Mouse (Mus musculus): ENCODE results near the gene Nfatc3. TPM values are rescaled to one million over a fixed set of nuclear protein-coding genes. Genes with fewer than 3 reads are reported as not detected.
"Not testable (repeated sequence)": the region's sequence is repeated elsewhere in the genome, so short reads cannot be mapped to it uniquely, and the experiment has no call there.

Nfatc3 gene
- polyA plus RNA-seq (2015; fragmentation: Nextera tagmentation; extraction: Ambion mirVana) = 6.6 and 8.2 TPM in 2 replicates

DNA sequence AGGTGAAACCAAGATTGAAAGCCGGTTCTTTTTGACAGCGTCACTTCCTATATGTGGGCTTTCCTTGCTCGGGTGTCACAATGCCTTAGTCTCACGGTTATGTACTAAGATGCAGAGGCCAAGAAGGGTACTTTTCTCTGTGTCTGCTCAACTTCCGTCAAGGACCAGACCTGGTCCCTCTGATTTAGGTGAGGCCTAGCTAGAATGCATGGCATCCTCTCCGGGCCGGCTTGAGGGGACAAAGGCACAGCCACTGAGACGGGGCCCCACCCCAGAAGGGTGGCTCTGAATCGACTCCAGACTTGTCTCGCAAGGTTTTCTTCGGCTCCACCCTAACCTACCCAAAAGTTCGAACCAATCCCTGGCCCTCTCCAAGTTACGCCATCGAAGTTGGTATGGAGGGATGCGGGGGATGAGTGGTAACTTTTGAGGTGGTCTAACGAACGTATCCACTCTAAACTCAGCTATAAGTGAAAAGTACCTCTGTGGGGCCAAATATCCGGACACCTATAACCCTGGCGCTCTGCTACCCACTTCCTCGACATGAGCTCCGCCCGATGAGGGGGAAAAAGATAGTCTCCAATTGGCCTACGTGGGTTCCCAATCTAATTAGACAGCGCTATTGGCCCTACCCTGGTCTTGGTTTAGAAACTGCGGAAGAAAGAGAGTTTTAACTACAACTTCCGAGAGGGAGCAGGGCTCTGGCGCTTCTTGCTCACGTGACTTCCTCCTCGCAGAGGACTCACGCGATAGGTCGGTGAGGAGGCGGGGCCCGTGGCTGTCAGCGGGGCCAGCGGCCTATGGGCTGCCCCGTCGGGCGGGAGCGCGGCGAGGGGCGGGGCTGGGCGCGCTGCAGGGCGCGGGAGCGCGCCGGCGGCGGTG, at the start of gene Nfatc3:
Gene Nfatc3 (plus strand): TSS at position 110 of the 882 bp plus-strand sequence.
- peak within 1 kb of the TSS; percentile 95 for H3K27ac ChIP-seq
- H3K9ac ChIP-seq = peak within 1 kb of the TSS; percentile 86
- H3K4me2 ChIP-seq = peak within 1 kb of the TSS; percentile 72
- H3K4me3 ChIP-seq = peak within 1 kb of the TSS; percentile 77
- under 1% methylated on average over 43 of the region's 52 CpGs for WGBS
- H3K4me1 ChIP-seq = peaks cover 26% of the 10 kb centered on the region
- H3K36me3 ChIP-seq = 0 out of 2 replicates have a peak, but pooled peaks cover 2% of the 10 kb centered on the region
- H3K27me3 ChIP-seq = no peaks in the 10 kb centered on the region
- ATAC-seq (ENCODE audit: borderline replicate concordance, extremely low read depth, low FRiP score, low TSS enrichment) = peak; percentile 99
- H3K9me3 ChIP-seq = no peaks in the 10 kb centered on the region

DNA sequence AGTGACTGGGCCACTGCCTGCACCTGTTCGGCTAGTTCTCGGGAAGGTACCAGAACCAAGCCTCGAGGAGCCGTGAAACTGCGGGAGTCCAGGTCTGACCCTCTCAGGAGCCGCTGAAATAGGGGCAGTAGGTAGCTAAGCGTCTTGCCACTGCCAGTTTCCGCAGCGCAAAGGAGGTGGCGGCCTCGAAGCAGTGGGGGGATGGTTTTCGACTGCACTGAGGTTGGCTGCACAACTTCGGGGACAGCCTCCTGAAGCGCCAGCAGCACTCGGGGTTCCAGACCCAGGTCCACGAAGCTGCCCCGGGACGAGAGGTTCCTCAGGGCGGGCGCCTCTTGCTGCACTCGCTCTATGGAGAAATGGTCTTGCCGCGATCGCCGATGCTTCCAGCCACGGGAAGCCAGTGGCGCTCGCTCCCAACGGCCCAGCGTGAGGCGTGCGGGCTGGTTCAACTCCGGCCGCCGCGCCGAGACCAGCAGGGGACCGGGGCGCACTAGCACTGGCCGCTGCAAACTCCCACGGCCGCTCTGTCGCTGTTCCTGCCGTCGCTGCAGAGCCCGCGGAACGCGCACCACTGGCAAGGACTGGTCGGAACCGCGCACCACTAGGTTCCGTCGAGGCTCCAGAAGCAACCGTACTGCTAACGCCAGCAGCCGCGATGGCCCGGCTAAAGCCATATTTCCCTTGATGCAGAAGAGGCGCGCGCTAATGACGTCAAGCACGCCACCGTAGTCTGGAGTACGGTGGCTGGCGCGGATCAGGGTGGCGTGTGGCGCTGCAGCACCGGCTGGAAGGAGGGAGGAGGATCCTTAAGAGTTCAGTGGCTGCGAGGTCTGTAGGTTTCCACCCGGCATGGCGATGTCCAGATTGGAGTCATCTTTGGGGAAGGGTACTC, 47.6 kb upstream of the Nfatc3 start:
- Histone ChIP-seq H3K4me2 (peak overlapping the region; percentile 90), H3K9ac (peak overlapping the region; percentile 89), H3K4me1 (peaks cover 11% of the 10 kb centered on the region), H3K27me3 (no peaks in the 10 kb centered on the region), H3K9me3 (no peaks in the 10 kb centered on the region), H3K27ac (peak overlapping the region; percentile 58), H3K36me3 (0 out of 2 replicates have a peak, but pooled peaks cover 1% of the 10 kb centered on the region), H3K4me3 (peak overlapping the region; percentile 86)
- 1% methylated on average over 74 of the region's 74 CpGs for WGBS
- ATAC-seq (ENCODE audit: borderline replicate concordance, extremely low read depth, low FRiP score, low TSS enrichment) = peak; percentile 92

DNA sequence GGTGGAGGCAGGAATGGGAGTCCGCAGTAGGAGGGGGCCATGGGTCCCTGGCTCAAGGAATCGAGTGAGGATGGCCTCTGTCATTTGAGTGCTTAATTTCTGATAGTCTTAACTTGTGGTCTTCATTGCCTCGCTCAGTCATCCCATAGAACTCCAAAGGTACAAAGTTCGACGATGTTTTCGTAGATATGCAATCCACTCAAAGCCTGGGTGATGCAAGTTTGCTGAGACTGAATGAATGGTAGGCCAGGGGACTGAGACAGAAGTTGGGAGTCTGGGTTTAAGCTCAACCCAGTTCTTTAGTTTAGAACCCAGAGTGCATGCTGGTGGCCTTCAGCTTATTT, 47.0 kb upstream of the Nfatc3 start, which contains the start of gene Ddx28:
Gene Ddx28 (minus strand): TSS at position 240 of the 344 bp plus-strand sequence.
- WGBS = under 1% methylated on average over 6 of the region's 6 CpGs
- no peak for ATAC-seq (ENCODE audit: borderline replicate concordance, extremely low read depth, low FRiP score, low TSS enrichment)
- Histone ChIP-seq H3K4me1 (peaks cover 11% of the 10 kb centered on the region), H3K9ac (peak within 1 kb of the TSS; percentile 89), H3K27me3 (no peaks in the 10 kb centered on the region), H3K9me3 (no peaks in the 10 kb centered on the region), H3K27ac (peak within 1 kb of the TSS; percentile 58), H3K4me3 (peak within 1 kb of the TSS; percentile 86), H3K4me2 (peak within 1 kb of the TSS; percentile 90), H3K36me3 (0 out of 2 replicates have a peak, but pooled peaks cover 5% of the 10 kb centered on the region)

DNA sequence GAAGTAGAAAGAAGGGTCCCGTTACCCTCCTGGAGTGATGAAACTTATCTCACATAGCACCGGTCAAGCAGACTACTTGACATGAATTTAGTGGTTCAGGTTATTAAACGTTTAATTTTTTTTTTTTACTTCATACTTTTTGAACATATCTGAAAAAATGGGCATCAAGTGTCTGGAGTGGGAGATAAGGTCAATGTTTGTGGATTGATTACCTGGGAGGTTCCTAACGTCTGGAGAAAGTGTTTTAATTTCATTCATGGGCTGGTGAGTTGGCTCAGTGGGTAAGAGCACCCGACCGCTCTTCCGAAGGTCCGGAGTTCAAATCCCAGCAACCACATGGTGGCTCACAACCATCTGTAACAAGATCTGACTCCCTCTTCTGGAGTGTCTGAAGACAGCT, 46.4 kb upstream of the Nfatc3 start:
- H3K4me2 ChIP-seq = peak overlapping the region; percentile 90
- not testable (repeated sequence) for H3K9ac ChIP-seq; H3K9me3 ChIP-seq; H3K27ac ChIP-seq; H3K36me3 ChIP-seq; ATAC-seq (ENCODE audit: borderline replicate concordance, extremely low read depth, low FRiP score, low TSS enrichment); H3K27me3 ChIP-seq
- H3K4me1 ChIP-seq = peaks cover 11% of the 10 kb centered on the region
- H3K4me3 ChIP-seq = peak overlapping the region; percentile 86
- WGBS = 69% methylated on average over 8 of the region's 8 CpGs

DNA sequence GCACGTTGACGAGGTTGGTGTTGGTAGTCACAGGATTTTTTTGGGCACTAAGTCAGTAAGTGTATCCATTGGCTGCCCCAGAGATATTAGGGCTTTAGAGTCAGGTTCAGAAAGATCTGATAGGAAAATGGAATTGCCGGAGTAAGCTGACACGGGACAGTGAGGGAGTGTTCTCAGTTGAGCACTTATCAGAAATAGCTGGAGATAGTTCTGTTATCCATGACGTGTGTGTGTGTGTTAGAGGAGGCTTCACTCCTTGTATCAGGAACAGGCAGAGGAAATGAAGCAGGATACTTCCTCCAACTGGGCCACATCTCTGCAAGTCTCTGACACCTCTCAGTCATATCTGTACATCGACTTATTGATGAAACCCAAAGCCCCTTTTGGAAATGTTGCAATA, 42.4 kb upstream of the Nfatc3 start:
- Histone ChIP-seq H3K9ac (no peak overlapping the region), H3K4me2 (no peak overlapping the region), H3K27me3 (no peaks in the 10 kb centered on the region), H3K9me3 (no peaks in the 10 kb centered on the region), H3K4me1 (no peaks in the 10 kb centered on the region), H3K4me3 (no peak overlapping the region), H3K27ac (no peak overlapping the region), H3K36me3 (0 out of 2 replicates have a peak, but pooled peaks cover 11% of the 10 kb centered on the region)
- no peak for ATAC-seq (ENCODE audit: borderline replicate concordance, extremely low read depth, low FRiP score, low TSS enrichment)
- WGBS = 88% methylated on average over 6 of the region's 6 CpGs

DNA sequence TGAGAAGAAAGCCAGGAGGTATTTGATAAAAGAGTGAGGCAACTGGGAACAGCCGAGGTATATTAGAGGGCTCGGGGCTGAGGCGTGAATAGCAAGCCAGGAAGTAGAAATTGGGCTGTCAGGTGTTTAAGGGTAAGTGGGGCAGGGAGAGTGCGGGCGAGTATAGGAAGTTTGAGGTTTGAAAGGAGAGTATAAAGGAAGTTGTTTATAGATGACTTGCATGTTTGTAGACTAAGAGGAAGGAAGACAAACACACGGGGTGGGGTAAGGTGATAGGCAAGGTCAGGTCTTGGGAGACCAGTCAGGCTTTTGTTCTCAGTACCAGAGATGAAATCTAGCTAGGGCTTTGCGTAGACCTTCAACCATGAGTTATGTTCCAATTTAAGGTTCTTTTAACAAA, 41.5 kb upstream of the Nfatc3 start:
- H3K36me3 ChIP-seq = 0 out of 2 replicates have a peak, but pooled peaks cover 11% of the 10 kb centered on the region
- 84% methylated on average over 7 of the region's 7 CpGs for WGBS
- ATAC-seq (ENCODE audit: borderline replicate concordance, extremely low read depth, low FRiP score, low TSS enrichment) = no peak

DNA sequence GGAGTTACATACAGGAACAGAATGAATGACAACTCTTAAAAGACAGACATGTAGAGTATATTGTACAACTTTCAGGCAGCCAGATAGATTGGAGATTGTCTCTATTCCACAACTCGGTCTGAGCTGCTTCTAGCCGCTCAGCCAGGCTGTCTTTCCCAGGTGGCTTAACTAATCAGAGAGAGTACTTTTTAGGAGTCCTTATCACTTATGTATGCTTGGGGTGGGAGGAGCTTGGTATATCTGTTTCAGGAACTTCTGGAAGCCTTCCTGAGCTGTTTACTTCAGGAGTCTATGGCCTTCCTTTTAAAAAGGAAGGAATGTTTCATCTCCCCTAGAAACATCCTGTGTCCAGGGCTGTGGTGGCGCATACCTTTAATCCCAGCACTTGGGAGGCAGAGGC, 40.6 kb upstream of the Nfatc3 start:
- Histone ChIP-seq H3K9ac (no peak overlapping the region), H3K27me3 (no peaks in the 10 kb centered on the region), H3K9me3 (no peaks in the 10 kb centered on the region), H3K4me1 (no peaks in the 10 kb centered on the region), H3K27ac (no peak overlapping the region), H3K4me3 (no peak overlapping the region), H3K36me3 (0 out of 2 replicates have a peak, but pooled peaks cover 11% of the 10 kb centered on the region), H3K4me2 (no peak overlapping the region)
- WGBS = 85% methylated on average over 3 of the region's 3 CpGs
- ATAC-seq (ENCODE audit: borderline replicate concordance, extremely low read depth, low FRiP score, low TSS enrichment) = no peak

More for the DNA sequence above, 41.5 kb upstream of the Nfatc3 start:
- H3K4me1 ChIP-seq = no peaks in the 10 kb centered on the region
- no peaks in the 10 kb centered on the region for H3K27me3 ChIP-seq
- no peak overlapping the region for H3K4me3 ChIP-seq
- no peak overlapping the region for H3K4me2 ChIP-seq
- H3K9ac ChIP-seq = no peak overlapping the region
- H3K27ac ChIP-seq = no peak overlapping the region
- H3K9me3 ChIP-seq = no peaks in the 10 kb centered on the region

DNA sequence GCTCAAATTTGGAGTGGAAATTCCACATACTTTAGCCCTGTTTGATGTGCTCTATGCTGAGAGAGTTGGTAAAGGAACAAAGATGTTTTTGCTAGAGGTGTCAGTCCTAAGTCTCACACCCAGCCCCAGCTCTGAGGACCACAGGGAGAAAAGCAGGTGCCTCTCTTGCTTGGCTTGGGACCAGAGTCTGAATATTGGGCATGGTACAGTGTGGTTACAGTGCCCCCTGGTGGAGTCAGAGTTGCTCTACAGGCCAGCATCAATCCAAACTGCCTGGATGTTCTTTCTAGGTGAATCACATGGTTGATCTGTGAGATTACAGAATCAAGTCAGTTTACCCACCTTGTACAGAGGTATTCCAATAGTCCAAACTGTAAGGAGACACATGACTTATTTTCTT, 36.2 kb upstream of the Nfatc3 start:
- H3K4me3 ChIP-seq = no peak overlapping the region
- H3K27ac ChIP-seq = no peak overlapping the region
- H3K9me3 ChIP-seq = no peaks in the 10 kb centered on the region
- no peaks in the 10 kb centered on the region for H3K36me3 ChIP-seq
- no peak overlapping the region for H3K4me2 ChIP-seq
- H3K4me1 ChIP-seq = no peaks in the 10 kb centered on the region
- no peaks in the 10 kb centered on the region for H3K27me3 ChIP-seq
- no peak overlapping the region for H3K9ac ChIP-seq
- ATAC-seq (ENCODE audit: borderline replicate concordance, extremely low read depth, low FRiP score, low TSS enrichment) = no peak

DNA sequence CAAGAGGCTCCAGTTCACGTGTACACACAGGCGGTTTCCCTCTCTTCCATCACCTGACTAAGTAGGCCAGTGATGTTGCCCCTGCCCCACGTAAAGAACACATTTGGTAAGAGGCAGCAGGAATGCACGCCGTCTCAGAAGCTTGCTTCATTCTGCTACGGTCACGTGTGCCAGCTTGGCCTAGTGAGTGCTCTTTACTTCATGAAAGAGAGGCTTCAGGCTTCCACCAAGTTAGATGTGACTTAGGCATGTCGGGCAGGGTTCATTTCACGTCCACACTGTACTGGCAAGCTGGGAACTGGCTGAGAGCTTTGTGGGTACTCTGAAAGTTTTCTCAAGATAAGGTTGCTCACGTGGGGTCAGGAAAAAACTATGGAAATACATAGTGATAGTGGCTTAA, 19.9 kb upstream of the Nfatc3 start:
- no peak overlapping the region for H3K4me2 ChIP-seq
- H3K9me3 ChIP-seq = no peaks in the 10 kb centered on the region
- no peak for ATAC-seq (ENCODE audit: borderline replicate concordance, extremely low read depth, low FRiP score, low TSS enrichment)
- H3K9ac ChIP-seq = no peak overlapping the region
- no peaks in the 10 kb centered on the region for H3K27me3 ChIP-seq
- no peaks in the 10 kb centered on the region for H3K4me1 ChIP-seq
- 83% methylated on average over 10 of the region's 10 CpGs for WGBS
- no peaks in the 10 kb centered on the region for H3K36me3 ChIP-seq
- H3K4me3 ChIP-seq = no peak overlapping the region
- no peak overlapping the region for H3K27ac ChIP-seq

DNA sequence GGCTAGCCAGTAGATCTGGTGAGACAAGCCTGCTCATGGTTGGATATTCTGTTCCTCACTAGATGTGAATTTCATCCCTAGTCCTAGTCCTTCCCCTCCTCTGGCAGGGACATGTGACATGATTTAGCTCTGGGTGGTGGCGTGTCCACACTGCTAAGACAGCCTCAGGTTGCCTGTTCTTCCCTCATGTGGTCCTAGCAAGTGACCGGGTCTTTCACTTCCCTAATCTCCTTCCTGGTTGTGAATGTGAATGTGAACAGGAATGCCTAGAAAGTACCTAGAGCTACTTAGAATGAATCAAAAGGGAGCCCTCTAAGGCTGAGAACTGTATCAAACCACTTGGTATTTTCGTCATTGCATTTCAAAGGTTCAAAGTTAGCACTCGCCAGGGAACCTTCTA, 19.0 kb upstream of the Nfatc3 start:
- no peak for ATAC-seq (ENCODE audit: borderline replicate concordance, extremely low read depth, low FRiP score, low TSS enrichment)
- Histone ChIP-seq H3K9me3 (no peaks in the 10 kb centered on the region), H3K4me3 (no peak overlapping the region), H3K27me3 (no peaks in the 10 kb centered on the region), H3K4me1 (no peaks in the 10 kb centered on the region), H3K27ac (no peak overlapping the region), H3K4me2 (no peak overlapping the region), H3K9ac (no peak overlapping the region), H3K36me3 (no peaks in the 10 kb centered on the region)
- WGBS = 80% methylated on average over 4 of the region's 4 CpGs

DNA sequence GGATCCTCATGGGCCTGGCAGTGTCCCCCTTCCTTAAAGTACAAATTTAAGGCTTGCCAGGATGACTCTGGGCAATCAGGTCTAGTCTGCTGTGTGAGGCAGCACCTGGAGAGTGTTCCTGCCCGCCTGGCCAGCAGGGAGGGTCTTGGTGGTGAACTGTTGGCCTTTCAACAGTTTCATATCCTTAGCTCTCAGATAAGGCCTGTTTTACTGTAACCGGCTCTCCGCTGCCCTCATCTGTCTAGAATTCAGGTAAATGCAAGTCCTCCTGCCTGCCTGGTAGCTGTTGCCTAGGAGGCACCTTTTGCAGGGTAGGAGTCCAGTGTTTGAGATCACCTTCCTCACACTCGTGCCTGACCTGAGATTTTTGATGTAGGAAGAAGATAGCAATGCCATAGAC, 18.4 kb upstream of the Nfatc3 start:
- no peak overlapping the region for H3K4me3 ChIP-seq
- WGBS = 67% methylated on average over 4 of the region's 4 CpGs

More for the DNA sequence above, 18.4 kb upstream of the Nfatc3 start:
- Histone ChIP-seq H3K9ac (no peak overlapping the region), H3K4me2 (no peak overlapping the region), H3K27me3 (no peaks in the 10 kb centered on the region), H3K36me3 (no peaks in the 10 kb centered on the region), H3K27ac (no peak overlapping the region), H3K4me1 (no peaks in the 10 kb centered on the region), H3K9me3 (no peaks in the 10 kb centered on the region)
- ATAC-seq (ENCODE audit: borderline replicate concordance, extremely low read depth, low FRiP score, low TSS enrichment) = no peak
